Mouse (Mus musculus): Measurements from ENCODE around the gene Ogfod1. TPM values are rescaled to one million over a fixed set of nuclear protein-coding genes. Genes with fewer than 3 reads are reported as not detected.
A peak's percentile ranks its signal among the peaks of the same experiment; 100 is the strongest.

The Ogfod1 gene
- total RNA-seq, 1 experiment: 19.1 TPM

GRCm38 (mm10) chr8:94009243-94009845 lies 27.7 kb upstream of the Ogfod1 start:
- Histone ChIP-seq H3K36me3 (ENCODE audit: control insufficient read depth, insufficient read depth, low read length, poor library complexity, severe bottlenecking) (0 out of 2 replicates have a peak, but pooled peaks cover 1% of the 10 kb centered on the region), H3K9me3 (ENCODE audit: control insufficient read depth, insufficient read depth, low read depth, low read length) (no peaks in the 10 kb centered on the region), H3K9ac (ENCODE audit: insufficient read depth, low read depth, low read length, poor library complexity, severe bottlenecking) (no peak overlapping the region), H3K27ac (ENCODE audit: insufficient read depth, low read depth, low read length, poor library complexity, severe bottlenecking) (no peak overlapping the region), H3K4me3 (ENCODE audit: insufficient read depth in 1 of 2, low read depth in 1 of 2, low read length in 2 of 2, poor library complexity in 1 of 2, severe bottlenecking in 1 of 2) (no peak overlapping the region), H3K4me1 (ENCODE audit: control insufficient read depth in 2 of 2, insufficient read depth in 2 of 2, low read length in 2 of 2, poor library complexity in 1 of 2) (peaks cover 4 to 13% of the 10 kb centered on the region in 2 experiments; a peak in 3 of 4 replicates)
- DNase-seq (ENCODE audit: low read depth, low spot score): no peak
- no peak for TF ChIP-seq ZC3H11A (IDR thresholded peaks at IDR 0.05; ENCODE audit: borderline replicate concordance, low read depth, low read length)
- TF ChIP-seq CHD2 (IDR thresholded peaks at IDR 0.05; ENCODE audit: low read depth, low read length): no peak
- TF ChIP-seq HCFC1 (IDR thresholded peaks at IDR 0.05; ENCODE audit: borderline replicate concordance, insufficient read depth, low read length): no peak
- TF ChIP-seq MAFK (IDR thresholded peaks at IDR 0.05; ENCODE audit: insufficient read depth, low read depth, low read length): no peak
- in situ Hi-C loops (cut with MboI; ENCODE audit: low sequenced_read_pairs in 2 of 2, unreplicated experiment in 2 of 2): no loop called here

- no peak overlapping the region for H3K4me3 ChIP-seq (ENCODE audit: insufficient read depth in 1 of 2, low read depth in 1 of 2, low read length in 2 of 2, poor library complexity in 1 of 2, severe bottlenecking in 1 of 2)
- H3K27ac ChIP-seq (ENCODE audit: insufficient read depth, low read depth, low read length, poor library complexity, severe bottlenecking): no peak overlapping the region
- no peak for DNase-seq (ENCODE audit: low read depth, low spot score)
- no peaks in the 10 kb centered on the region for H3K9me3 ChIP-seq (ENCODE audit: control insufficient read depth, insufficient read depth, low read depth, low read length)
- TF ChIP-seq ZC3H11A (IDR thresholded peaks at IDR 0.05; ENCODE audit: borderline replicate concordance, low read depth, low read length): no peak
- no peak for TF ChIP-seq ZNF384 (IDR thresholded peaks at IDR 0.05; ENCODE audit: low read depth, low read length)
- TF ChIP-seq CHD2 (IDR thresholded peaks at IDR 0.05; ENCODE audit: low read depth, low read length): no peak
- no peak for TF ChIP-seq MAFK (IDR thresholded peaks at IDR 0.05; ENCODE audit: insufficient read depth, low read depth, low read length)
- no peak for TF ChIP-seq HCFC1 (IDR thresholded peaks at IDR 0.05; ENCODE audit: borderline replicate concordance, insufficient read depth, low read length)
- in situ Hi-C loops (cut with MboI; ENCODE audit: low sequenced_read_pairs in 2 of 2, unreplicated experiment in 2 of 2): no loop called here
- H3K36me3 ChIP-seq (ENCODE audit: control insufficient read depth, insufficient read depth, low read length, poor library complexity, severe bottlenecking): peaks cover 5% of the 10 kb centered on the region; the same call in 1 of the 2 replicates
- no peak overlapping the region for H3K9ac ChIP-seq (ENCODE audit: insufficient read depth, low read depth, low read length, poor library complexity, severe bottlenecking)
- H3K4me1 ChIP-seq (ENCODE audit: control insufficient read depth in 2 of 2, insufficient read depth in 2 of 2, low read length in 2 of 2, poor library complexity in 1 of 2): peaks cover 4 to 13% of the 10 kb centered on the region in 2 experiments; a peak in 3 of 4 replicates
Observed at GRCm38 (mm10) chr8:94010101-94010705, 26.8 kb upstream of the Ogfod1 start.

DNA sequence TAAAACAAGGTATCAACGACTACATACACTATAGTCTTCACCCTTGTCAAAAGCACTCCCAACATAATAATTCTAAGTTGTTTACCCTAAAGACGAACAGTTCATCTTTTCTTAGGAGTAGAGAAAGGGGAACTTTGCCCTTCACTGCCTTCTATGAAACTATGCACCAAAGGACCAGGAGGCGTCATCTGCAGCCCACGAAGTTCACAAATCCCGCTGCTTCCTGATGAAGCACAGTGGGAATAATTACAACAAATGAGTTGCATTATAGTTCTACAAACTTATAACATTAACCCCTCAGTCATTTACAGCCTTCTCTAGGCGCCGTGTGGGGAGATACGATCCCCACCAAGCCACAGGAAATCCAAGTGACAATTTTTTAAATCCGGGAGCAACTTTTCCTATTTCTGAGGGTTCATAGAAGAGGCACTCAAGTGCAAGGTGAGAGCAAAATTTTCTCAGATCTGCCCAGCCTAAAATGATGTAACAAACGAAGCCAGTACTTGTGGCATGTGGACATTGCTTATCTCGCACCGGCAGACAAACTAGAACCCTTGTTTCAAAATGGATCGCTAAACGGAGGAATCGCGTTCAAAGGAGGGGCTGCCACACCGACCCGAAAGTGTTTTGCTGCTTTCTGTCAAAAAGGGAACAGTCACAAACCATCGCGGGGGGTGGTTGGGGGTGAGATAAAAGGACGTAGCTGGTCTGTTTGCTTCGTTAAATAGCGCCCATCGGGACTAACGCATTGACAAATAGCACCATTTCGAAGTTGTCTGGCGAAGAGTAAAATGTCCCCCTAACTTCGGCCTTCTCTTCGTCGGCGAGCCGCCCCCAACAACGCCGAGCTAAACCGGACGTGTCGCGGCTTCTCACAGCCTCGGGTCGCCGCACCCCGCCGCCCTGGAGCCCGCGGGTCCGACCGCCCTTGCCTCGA lies 25.7 kb upstream of the Ogfod1 start:
- in situ Hi-C loops (cut with MboI; ENCODE audit: low sequenced_read_pairs in 2 of 2, unreplicated experiment in 2 of 2): no loop called here
- H3K27ac ChIP-seq (ENCODE audit: insufficient read depth, low read depth, low read length, poor library complexity, severe bottlenecking): no peak overlapping the region
- no peak for DNase-seq (ENCODE audit: low read depth, low spot score)

More for the DNA sequence above, 25.7 kb upstream of the Ogfod1 start:
- no peaks in the 10 kb centered on the region for H3K9me3 ChIP-seq (ENCODE audit: control insufficient read depth, insufficient read depth, low read depth, low read length)
- H3K36me3 ChIP-seq (ENCODE audit: control insufficient read depth, insufficient read depth, low read length, poor library complexity, severe bottlenecking): peaks cover 5% of the 10 kb centered on the region; the same call in 1 of the 2 replicates
- H3K4me1 ChIP-seq (ENCODE audit: control insufficient read depth in 2 of 2, insufficient read depth in 2 of 2, low read length in 2 of 2, poor library complexity in 1 of 2): peaks cover 4 to 13% of the 10 kb centered on the region in 2 experiments; a peak in 3 of 4 replicates
- peak overlapping the region; percentile 88 for H3K9ac ChIP-seq (ENCODE audit: insufficient read depth, low read depth, low read length, poor library complexity, severe bottlenecking)
- peak overlapping the region; percentile 83 to 88 for H3K4me3 ChIP-seq (ENCODE audit: insufficient read depth in 1 of 2, low read depth in 1 of 2, low read length in 2 of 2, poor library complexity in 1 of 2, severe bottlenecking in 1 of 2)
- TF ChIP-seq HCFC1 (IDR thresholded peaks at IDR 0.05; ENCODE audit: borderline replicate concordance, insufficient read depth, low read length) (0 out of 2 replicates have a peak, but pooled peaks have one; percentile 15), ZC3H11A (IDR thresholded peaks at IDR 0.05; ENCODE audit: borderline replicate concordance, low read depth, low read length) (no peak), CHD2 (IDR thresholded peaks at IDR 0.05; ENCODE audit: low read depth, low read length) (no peak), ZNF384 (IDR thresholded peaks at IDR 0.05; ENCODE audit: low read depth, low read length) (no peak), MAFK (IDR thresholded peaks at IDR 0.05; ENCODE audit: insufficient read depth, low read depth, low read length) (no peak)

All from ES-E14 (cell line).